Mouse (Mus musculus) naive thymus-derived CD4-positive, alpha-beta T cell, adult 2 months (primary cell): ENCODE measurements around the gene Usp17lb.
"Not testable (repeated sequence)": the region's sequence is repeated elsewhere in the genome, so short reads cannot be mapped to it uniquely, and the experiment has no call there.

Source experiments
- DNase-seq: peaks from one replicate; pipeline ENCODE4 v3.0.0-alpha.2; 2011; ENCODE audit warnings: low read depth

The Usp17lb gene

DNA sequence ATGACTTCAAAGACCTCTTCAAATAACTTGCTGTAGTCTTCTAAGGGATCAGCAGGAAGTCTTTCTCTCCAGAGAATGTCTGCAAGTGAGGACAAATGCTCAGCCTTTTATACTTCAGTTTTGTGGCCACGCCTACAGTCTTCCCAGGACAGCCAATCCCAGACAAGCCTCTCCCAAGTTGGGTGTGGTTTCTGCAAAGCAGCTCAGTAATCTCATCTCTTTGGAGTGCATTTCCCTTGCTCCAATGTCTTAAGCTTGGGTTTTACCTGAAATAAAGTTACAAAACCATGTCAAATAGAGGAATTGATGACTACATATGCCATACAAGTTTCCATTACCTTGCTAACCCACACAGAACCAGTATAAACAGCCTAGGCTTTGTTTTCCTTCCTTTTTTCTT lies at the start of gene Usp17lb:
Usp17lb (minus strand) TSS at position 101 of the 400 bp plus-strand sequence.
- DNase-seq: no peak

DNA sequence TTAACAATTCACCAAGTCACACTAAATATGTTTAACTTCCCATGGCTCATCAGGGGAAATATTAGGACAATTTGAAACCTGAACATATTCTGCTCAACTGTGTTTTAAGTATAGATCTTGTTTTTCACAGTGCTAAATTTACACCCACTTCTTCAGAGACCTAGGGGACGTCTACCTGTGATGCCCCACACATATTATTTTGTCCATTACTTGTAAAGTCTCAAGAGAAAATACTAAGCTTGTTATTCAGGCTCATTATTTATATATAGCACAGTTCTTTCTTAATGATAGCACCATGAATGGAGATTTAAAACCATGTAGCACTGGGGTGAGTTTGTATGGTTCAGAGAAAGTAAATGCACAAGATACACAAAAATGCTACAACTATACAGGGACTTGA lies 35.3 kb upstream of the Usp17lb start, which contains the start of gene Olfr665:
Olfr665 (plus strand) TSS at position 301 of the 400 bp plus-strand sequence.
- DNase-seq: no peak

DNA sequence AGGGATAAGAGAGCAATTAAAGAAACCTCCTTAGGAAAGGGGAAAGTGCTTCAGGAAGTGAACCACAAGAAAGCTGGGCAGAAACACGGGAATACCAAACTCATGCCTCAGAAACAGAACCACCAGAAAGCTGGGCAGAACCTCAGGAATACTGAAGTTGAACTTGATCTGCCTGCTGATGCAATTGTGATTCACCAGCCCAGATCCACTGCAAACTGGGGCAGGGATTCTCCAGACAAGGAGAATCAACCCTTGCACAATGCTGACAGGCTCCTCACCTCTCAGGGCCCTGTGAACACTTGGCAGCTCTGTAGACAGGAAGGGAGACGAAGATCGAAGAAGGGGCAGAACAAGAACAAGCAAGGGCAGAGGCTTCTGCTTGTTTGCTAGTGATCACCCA lies 19.0 kb upstream of the Usp17lb start:
- no peak for DNase-seq

DNA sequence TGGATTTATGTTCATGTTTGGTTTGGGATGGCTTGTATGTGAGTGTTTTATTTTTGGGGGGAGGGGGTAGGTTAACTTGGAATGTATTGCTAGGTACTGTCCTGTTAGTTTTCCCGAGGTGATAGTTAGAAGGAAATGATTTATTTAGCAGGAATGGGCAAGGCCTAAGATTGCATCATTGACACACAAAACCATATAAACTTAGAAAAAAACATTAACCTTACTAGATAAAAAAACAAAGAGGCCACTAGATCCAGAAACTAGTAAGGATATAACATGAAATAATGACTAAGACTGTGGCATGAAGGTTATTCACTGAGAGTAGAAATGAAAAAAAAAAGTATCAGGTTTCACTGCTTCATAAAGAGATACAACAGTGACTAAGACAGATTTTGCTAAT lies 15.3 kb upstream of the Usp17lb start:
- DNase-seq: no peak

DNA sequence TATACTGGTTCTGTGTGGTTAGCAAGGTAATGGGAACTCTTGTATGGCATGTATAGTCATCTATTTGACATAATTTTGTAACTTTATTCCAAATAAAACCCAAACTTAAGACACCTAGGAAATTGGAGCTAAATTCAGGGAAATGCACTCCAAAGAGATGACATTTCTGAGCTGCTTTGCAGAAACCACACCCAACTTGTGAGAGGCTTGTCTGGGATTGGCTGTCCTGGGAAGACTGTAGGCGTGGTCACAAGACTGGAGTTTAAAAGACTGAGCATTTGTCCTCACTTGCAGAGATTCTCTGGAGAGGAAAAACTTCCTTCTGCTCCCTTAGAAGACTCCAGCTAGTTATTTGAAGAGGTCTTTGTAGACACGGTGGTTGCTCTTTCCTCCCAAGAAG lies 14.3 kb upstream of the Usp17lb start, which contains the start of gene Usp17la:
Usp17la (plus strand) TSS at position 301 of the 400 bp plus-strand sequence.
- DNase-seq: not testable (repeated sequence)

DNA sequence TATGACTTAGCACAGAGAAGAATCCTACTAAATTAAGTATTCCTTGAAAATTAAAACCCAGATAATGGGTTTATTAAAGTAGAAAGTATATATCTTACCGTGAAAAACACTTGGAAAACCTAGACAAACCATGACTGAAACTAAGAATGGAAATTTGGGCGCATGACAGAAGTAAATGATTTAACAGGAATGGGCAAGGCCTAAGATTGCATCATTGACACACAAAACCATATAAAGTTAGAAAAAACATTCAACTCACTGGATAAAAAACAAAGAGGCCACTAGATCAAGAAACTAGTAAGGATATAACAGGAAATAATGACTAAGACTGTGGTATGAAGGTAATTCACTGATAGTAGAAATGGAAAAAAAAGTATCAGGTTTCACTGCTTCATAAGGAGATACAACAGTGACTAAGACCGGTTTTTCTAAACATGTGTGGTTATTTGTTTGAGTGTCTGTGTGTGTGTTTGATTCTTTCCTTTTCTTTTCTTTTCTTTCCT lies 12.9 kb upstream of the Usp17lb start:
- no peak for DNase-seq

DNA sequence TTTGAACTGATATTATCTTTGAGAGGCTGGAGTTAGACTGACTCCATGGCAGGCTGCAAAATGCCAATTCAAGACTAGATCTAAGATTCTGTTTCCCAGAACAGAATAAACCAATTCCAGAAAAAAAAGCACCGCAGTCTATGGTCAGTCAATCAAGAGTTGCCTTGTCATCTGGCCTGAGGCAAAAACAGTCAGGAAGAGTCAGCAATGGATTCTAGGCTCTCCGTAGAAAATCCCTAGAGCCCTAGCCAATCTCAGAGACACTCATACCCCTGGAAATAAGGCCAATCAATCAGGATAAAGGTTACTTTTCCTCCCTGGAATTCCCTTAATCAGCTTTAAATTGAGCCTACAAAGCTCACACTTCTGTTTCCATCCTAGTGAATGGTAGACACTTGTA lies 9.1 kb upstream of the Usp17lb start:
- DNase-seq: not testable (repeated sequence)

DNA sequence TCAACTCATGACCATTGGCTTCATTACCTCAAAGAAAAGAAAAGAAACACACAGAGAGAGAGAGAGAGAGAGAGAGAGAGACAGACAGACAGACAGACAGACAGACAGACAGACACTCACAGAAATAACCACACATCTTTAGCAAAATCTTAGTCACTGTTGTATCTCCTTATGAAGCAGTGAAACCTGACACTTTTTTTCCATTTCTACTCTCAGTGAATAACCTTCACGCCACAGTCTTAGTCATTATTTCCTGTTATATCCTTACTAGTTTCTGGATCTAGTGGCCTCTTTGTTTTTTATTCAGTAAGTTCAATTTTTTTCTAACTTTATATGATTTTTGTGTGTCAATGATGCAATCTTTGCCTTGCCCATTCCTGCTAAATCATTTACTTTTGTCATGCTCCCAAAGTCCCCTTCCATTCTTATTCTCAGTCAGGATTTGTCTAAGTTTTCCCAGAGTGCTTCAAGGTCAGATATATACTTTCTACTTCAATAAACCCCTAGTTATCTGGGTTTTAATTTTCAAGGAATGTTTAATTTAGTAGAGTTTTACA lies 1.4 kb upstream of the Usp17lb start:
- no peak for DNase-seq

DNA sequence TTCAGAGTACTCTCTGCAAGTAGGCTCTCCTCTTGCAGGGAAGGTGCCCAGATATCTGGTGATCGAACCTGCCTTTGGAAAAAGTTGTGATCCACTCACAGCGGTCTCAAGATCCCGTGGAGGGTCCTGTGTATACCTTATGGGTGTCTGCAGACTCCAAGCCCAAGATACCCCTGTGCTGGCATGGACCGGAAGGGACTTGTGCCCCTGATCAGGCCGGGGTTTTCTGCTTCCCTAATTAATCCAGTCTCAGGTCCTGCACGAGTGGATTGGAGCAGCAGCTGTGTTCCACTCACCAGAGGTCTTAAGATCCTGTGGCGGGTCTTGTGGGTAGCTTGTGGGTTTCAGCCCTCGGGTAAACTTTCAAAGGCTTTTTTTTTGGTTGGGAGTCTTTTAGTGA lies 32.1 kb downstream of the Usp17lb start:
- not testable (repeated sequence) for DNase-seq

DNA sequence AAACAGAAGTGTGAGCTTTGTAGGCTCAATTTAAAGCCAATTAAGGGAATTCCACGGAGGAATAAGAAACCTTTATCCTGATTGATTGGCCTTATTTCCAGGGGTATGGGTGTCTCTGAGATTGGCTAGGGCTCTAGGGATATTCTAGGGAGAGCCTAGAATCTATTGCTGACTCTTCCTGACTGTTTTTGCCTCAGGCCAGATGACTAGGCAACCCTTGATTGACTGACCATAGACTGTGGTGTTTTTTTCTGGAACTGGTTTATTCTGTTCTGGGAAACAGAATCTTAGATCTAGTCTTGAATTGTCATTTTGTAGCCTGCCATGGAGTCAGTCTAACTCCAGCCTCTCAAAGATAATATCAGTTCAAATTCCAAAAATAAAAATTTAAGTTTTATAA lies 51.6 kb downstream of the Usp17lb start:
- no peak for DNase-seq
